Mouse (Mus musculus): ENCODE data around the gene Cyp4a29.
"Not testable (repeated sequence)": the region's sequence is repeated elsewhere in the genome, so short reads cannot be mapped to it uniquely, and the experiment has no call there.

The Cyp4a29 gene

DNA sequence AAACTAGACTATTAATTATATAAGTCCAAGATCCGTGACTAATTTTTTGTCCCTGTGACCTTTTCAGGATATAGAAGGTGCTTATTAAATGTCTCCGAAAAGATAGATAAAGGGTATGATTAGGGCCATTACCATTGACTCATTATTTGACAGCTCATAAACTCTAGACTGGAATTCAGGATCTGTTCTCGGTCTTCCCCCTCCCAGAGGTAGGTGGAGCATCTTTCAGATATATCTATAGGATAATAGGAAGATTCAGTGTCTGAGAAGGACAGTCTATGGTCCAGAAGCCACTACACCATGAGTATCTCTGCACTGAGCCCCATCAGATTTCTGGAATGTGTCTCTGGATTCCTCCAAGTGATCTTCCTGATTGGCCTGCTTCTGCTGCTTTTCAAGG, at the start of gene Cyp4a29:
Gene Cyp4a29 (plus strand): TSS at position 301 of the 400 bp plus-strand sequence.
- DNase-seq (ENCODE audit: inconsistent ontology term), result no peak

DNA sequence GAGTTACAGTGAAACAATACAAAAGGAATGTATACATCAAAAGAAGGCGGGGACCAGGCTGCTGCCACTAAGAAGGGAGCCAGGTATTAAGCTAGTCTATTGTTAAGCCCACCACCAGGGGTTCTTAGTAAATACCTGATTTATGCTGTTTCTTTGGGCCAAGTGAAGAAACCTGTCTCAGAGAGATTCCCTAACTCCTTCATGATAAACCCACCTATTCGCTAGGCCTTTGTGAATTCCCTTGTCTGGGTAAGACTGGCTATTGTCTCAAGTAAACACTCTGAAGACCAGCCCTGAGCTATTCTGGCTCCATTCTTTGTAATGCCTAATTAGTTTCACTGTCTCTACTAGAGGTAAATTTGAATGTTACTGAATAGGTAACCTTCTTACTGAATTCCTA, 9.0 kb upstream of the Cyp4a29 start:
- not testable (repeated sequence) for DNase-seq (ENCODE audit: inconsistent ontology term)

DNA sequence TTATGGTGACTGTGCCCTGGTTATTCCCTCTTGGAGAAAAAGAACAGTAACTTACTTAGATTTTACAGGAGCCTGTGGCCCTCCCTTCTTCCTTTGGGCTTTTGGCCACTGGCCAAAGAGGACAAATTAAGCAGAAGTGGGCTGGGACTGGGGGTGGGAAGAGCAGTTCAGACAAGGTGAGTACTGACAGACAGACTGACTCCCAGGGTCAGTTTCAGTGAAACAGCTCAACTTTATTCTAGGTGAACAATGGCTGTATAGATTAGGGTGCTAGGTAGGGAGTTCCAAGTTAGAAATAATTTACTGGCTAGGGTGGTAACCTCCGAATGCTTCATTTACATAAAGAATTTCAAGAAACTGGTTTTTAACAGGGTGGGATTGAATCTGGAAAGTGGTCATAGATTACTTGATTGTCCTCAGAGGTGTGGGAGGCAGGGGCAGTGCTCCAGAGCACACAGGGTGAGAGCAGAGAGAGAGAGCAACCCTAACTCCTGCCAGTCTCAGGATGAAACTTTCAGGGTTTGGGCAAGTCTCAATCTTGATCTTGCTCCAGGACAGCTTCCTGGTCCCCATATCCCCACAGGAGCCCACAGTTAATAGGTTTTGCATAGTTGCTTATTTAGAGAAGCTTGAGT, 5.3 kb upstream of the Cyp4a29 start:
- DNase-seq (ENCODE audit: inconsistent ontology term), result no peak

DNA sequence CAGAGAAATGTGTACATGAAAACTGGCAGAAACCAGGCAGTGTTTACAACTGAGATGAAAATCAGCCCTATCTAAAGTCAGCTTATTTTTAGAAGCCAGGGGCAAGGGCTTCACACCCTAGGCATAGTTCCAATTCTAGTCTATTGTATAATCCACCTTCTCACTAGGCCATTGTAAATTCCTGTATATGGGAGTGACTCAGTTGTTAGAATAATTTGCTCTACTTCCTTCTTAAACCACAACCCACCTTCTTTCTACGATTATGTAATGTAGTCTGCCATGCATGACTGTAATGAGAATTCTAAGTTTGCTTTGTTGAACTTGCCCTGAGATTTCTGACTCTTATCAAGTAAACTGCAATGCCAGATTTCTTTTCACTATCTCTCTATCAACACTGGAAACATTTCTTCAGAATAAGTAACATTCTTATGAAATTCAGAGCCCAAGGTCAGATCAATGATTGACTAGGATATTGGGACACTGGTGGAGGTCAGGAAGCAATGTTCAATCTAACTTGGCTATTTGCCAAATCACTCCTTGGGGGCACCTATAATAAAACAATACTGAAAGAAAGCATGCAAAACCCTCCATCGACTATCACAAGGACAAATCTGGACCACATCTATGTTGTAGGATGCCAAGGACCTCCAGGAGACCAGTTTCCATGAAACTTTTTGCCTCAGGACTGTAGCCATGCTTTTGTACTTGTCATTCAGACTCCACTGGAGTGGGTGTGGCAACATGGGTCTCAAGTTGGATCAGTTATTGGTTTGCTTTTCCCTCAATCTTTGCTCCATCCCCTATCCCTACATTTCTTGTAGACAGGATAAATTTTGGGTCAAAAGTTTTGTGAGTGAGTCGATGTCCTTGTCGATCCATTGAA, 23.0 kb downstream of the Cyp4a29 start:
- DNase-seq (ENCODE audit: inconsistent ontology term), result not testable (repeated sequence)

GRCm38 (mm10) chr4:115278215-115278982, 36.5 kb downstream of the Cyp4a29 start:
- not testable (repeated sequence) for DNase-seq (ENCODE audit: inconsistent ontology term)

DNA sequence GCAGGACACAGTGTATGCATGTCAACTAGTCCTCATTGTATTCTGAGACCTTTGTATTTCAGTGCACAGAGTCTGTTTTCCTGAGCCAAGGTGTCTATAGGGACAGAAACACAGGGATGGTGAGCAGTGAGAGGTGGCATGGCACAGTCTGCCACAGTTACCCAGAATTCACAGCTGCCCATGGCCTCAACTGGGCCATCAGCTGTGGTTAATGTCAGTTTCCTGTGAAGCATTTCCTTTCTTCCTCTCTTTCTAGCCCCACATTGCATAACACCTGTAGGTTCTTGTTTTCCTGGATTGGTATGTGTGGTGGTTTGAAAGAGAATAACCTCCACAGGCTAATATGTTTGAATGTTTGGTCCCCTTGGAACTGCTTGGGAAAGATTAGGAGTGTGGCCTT, 38.5 kb downstream of the Cyp4a29 start:
- DNase-seq (ENCODE audit: inconsistent ontology term), result no peak

DNA sequence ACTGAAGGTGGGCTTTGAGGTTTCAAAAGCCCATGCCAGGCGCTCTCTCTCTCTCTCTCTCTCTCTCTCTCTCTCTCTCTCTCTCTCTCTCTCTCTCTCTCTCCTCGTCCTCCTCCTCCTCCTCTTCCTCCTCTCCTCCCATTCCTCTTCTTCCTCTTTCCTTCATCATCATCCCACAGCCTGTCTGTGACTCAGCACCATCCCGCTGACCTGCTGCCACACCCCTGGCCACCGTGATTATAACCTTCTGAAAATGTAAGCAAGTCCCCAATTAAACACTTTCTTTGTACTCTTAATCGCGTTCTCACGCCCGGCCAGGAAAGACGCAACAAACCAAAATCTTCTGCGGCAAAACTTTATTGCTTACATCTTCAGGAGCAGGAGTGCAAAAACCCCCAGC, 38.9 kb downstream of the Cyp4a29 start:
- DNase-seq (ENCODE audit: inconsistent ontology term), result peak; percentile 13

DNA sequence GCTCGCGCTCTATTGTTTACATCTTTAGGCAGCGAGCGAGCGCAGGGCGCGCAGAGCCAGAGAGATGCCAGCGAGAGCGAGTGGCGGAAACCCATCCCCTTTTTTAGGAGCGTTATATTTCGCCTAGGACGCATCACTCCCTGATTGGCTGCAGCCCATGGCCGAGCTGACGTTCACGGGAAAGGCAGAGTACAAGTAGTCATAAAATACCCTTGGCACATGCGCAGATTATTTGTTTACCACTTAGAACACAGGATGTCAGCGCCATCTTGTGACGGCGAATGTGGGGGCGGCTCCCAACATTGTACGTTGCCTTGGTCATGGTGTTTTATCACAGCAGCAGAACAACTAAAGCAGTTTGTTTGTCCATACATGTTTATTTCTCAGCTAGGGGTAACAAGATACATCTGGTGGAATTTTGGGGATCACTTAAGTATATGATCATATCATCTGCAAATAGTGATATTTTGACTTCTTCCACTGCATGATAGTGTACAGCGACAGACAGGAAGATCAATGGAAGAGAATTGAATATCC, 39.4 kb downstream of the Cyp4a29 start:
- peak; percentile 24 for DNase-seq (ENCODE audit: inconsistent ontology term)

DNA sequence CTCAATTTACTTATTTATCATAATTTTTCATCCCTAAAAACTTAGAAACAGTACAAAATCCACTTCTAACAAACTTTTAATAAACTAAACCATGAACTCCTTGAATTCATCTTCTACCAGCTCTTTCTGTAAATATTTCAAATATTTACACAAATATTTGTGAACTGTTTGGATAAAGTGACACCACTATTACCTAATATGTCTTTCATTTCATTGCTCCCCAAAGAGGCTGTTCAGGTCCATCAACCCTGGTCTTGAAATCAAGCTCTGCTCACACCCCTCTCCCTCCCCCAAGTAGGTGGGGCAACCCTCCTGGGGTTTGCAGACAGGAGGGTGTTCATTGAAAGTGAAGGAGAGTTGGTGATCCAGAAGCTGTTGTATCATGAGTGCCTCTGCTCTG, 56.9 kb downstream of the Cyp4a29 start, which contains the start of gene Cyp4a12a:
Gene Cyp4a12a (plus strand): TSS at position 301 of the 400 bp plus-strand sequence.
- not testable (repeated sequence) for DNase-seq (ENCODE audit: inconsistent ontology term)
